Mouse (Mus musculus) limb, embryonic 14.5 days (tissue): ENCODE results near the gene Ucn2. TPM values are rescaled to one million over a fixed set of nuclear protein-coding genes. Genes with fewer than 3 reads are reported as not detected.
A peak's percentile ranks its signal among the peaks of the same experiment; 100 is the strongest.

ENCODE experiments used
- ATAC-seq: fragments of 200-750 bp; cut with Nextera tagmentation; 2 replicates; pipeline ENCODE4 v1.8.0; 2017; ENCODE audit warnings: low read depth, moderate number of reproducible peaks, moderate TSS enrichment; ENCODE audit not compliant: low FRiP score
- DNase-seq: peaks from one replicate; pipeline ENCODE4 v3.0.0-alpha.2; 2015; ENCODE audit warnings: low spot score
- H3K27ac ChIP-seq: fragments of 300-500 bp; sonication (generic); replicated peaks from 2 replicates; pipeline ENCODE4 v1.5.1; 2014; ENCODE audit warnings: low read depth, mild to moderate bottlenecking, low read length, moderate library complexity, mixed read lengths
- H3K27me3 ChIP-seq: fragments of 300-500 bp; sonication (generic); 2 replicates; pipeline ENCODE4 v1.6.1; 2014; ENCODE audit warnings: low read length, mixed read lengths; ENCODE audit not compliant: control insufficient read depth, insufficient read depth
- H3K36me3 ChIP-seq: fragments of 300-500 bp; sonication (generic); 2 replicates; pipeline ENCODE4 v1.6.1; 2014; ENCODE audit warnings: mild to moderate bottlenecking, low read length, moderate library complexity, mixed read lengths; ENCODE audit not compliant: control insufficient read depth, insufficient read depth
- H3K4me1 ChIP-seq: fragments of 300-500 bp; sonication (generic); 2 replicates; pipeline ENCODE4 v1.6.1; 2014; ENCODE audit warnings: antibody characterized with exemption, low read length, mixed read lengths; ENCODE audit not compliant: control insufficient read depth, insufficient read depth
- H3K4me2 ChIP-seq: fragments of 300-500 bp; sonication (generic); replicated peaks from 2 replicates; pipeline ENCODE4 v1.6.1; 2014; ENCODE audit warnings: low read depth, mild to moderate bottlenecking, low read length, moderate library complexity; ENCODE audit not compliant: severe bottlenecking
- H3K4me3 ChIP-seq: fragments of 300-500 bp; sonication (generic); replicated peaks from 2 replicates; pipeline ENCODE4 v1.5.1; 2014; ENCODE audit warnings: low read length
- H3K9ac ChIP-seq: fragments of 300-500 bp; sonication (generic); 2 replicates; pipeline ENCODE4 v1.6.1; 2014; ENCODE audit warnings: mild to moderate bottlenecking, low read depth, low read length, moderate library complexity; ENCODE audit not compliant: severe bottlenecking
- H3K9me3 ChIP-seq: fragments of 300-500 bp; sonication (generic); 2 replicates; pipeline ENCODE4 v1.6.1; 2016; ENCODE audit warnings: low read length; ENCODE audit not compliant: control insufficient read depth
- POLR2A ChIP-seq: fragments of 200-500 bp; IDR thresholded peaks from 2 replicates; pipeline ENCODE4 v1.8.0; 2012; ENCODE audit warnings: inconsistent platforms, mild to moderate bottlenecking, moderate library complexity, borderline replicate concordance; ENCODE audit not compliant: insufficient read depth, insufficient read length; ENCODE audit errors: extremely low read depth
- WGBS: fragments of 180-500 bp; shearing (Covaris S2); extraction: QIAGEN DNeasy Blood & Tissue Kit; methylation state at CpG from one replicate; pipeline ENCODE4 v1.1.7; 2014; 5-methylcytosine and 5-hydroxymethylcytosine counted together
- polyA plus RNA-seq, 2 experiments: library from polyadenylated mRNA; depleted of rRNA in 1 of 2; stranded (reverse) in 1 of 2; unstranded in 1 of 2; fragments of >200 nt; fragmentation: Nextera tagmentation in 1 of 2; extraction: Ambion mirVana in 1 of 2; gene quantifications; 2 replicates each; pipeline versions ENCODE4 v1.2.1 to v1.2.3; 2012 to 2014

Ucn2 gene
- polyA plus RNA-seq, 2 experiments: 1.0 to 6.2 TPM

DNA sequence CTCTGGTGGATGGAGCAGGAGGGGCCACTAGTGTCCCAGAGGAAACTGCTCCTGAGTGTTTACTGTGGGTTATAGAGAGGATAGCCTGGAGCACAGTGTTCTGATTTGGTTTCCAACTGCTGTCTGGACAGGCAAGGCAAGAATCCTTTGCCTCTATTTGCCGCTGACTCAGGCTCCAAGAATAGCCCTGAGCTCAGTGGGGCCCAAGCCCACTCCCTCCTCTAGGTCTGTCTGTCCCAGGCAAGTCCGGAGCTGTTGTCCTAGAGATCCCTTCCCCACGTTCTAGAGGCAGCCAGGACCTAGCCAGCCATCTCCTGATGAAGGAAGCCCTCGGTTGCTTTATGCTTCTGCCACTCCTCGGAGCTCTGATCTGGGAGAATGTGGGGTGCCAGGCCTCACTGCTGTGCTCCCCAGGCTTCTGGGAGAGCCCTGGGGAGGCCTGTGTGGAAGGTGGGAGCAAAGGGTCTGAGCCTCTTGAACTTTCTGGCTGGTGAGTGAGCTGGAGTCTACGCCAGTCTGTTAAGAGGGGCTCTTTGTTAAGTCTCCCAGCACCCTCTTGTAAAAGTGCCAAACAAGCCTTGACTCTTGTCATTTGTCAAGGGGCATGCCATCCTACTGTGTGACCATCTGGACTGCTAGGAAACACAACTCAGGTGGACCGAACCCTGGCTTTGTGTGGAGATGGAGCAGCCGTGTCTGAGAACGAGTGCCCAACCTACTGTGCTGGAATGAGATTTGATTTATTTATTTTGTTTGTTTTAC lies 35.7 kb upstream of the Ucn2 start:
- Histone ChIP-seq H3K4me1 (peaks cover 25% of the 10 kb centered on the region), H3K36me3 (peaks cover 54% of the 10 kb centered on the region), H3K4me3 (no peak overlapping the region), H3K9ac (no peak overlapping the region), H3K27ac (peak overlapping the region; percentile 85), H3K4me2 (no peak overlapping the region), H3K9me3 (no peaks in the 10 kb centered on the region), H3K27me3 (peaks cover 9% of the 10 kb centered on the region; the same call in 1 of the 2 replicates)
- WGBS: 65% methylated on average over 9 of the region's 9 CpGs
- DNase-seq (no peak), ATAC-seq (no peak)
- no peak for TF ChIP-seq POLR2A

DNA sequence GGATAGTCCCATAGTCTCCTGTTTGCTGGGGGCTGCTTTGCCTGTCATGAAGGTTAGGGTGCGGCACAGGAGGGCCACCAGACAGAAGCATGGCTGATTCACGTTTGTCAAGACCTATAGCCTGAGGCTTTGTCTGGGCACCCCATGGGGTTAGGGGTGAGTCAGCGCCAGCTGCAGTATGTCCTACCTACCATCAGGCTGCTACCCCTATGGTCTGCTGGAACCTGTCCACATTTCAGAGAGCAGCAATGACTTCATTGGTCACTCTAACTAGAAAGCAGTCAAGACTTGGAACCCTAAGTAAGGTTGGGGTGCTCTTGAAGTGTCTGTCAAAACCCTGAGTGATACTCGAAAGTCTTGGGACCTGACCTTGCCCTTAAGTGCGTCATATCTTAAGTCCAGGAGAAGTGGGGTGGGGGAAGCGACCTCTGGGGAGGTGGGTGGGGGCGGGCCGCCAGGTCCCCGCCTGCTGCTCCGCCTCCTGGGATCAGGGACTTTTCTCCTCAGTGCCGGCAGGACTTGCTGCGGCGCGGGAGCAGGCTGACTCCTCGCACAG lies 32.7 kb upstream of the Ucn2 start, which contains the start of gene Col7a1:
Col7a1 (plus strand) TSS at position 506 of the 556 bp plus-strand sequence.
- Histone ChIP-seq H3K9me3 (no peaks in the 10 kb centered on the region), H3K9ac (no peak within 1 kb of the TSS; the same call in 1 of the 2 replicates), H3K4me1 (peaks cover 23% of the 10 kb centered on the region), H3K4me3 (peak within 1 kb of the TSS; percentile 21), H3K4me2 (peak within 1 kb of the TSS; percentile 36), H3K27me3 (peaks cover 9% of the 10 kb centered on the region; the same call in 1 of the 2 replicates), H3K36me3 (peaks cover 24% of the 10 kb centered on the region), H3K27ac (no peak within 1 kb of the TSS)
- WGBS: 9% methylated on average over 14 of the region's 15 CpGs
- ATAC-seq (no peak), DNase-seq (no peak)
- no peak for TF ChIP-seq POLR2A

DNA sequence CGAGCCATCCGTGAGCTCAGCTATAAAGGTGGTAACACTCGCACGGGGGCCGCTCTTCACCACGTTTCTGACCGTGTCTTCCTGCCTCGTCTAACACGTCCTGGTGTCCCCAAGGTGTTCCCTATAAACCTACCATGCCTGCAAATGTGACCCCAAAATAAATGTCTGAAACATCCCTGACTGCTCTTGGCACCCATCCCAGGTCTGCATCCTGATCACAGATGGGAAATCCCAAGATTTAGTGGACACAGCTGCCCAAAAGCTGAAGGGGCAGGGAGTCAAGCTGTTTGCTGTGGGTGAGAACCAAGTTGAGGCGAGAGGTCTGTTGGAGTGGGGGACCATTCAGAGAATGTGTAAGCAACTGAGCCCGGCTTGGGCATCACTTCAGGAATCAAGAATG lies 30.6 kb upstream of the Ucn2 start:
- Histone ChIP-seq H3K27ac (no peak overlapping the region), H3K27me3 (peaks cover 9% of the 10 kb centered on the region; the same call in 1 of the 2 replicates), H3K9ac (no peak overlapping the region), H3K4me1 (peaks cover 3% of the 10 kb centered on the region), H3K36me3 (peaks cover 4% of the 10 kb centered on the region), H3K4me3 (no peak overlapping the region), H3K9me3 (no peaks in the 10 kb centered on the region), H3K4me2 (no peak overlapping the region)
- TF ChIP-seq POLR2A: no peak
- DNase-seq (no peak), ATAC-seq (no peak)
- 81% methylated on average over 11 of the region's 11 CpGs for WGBS

DNA sequence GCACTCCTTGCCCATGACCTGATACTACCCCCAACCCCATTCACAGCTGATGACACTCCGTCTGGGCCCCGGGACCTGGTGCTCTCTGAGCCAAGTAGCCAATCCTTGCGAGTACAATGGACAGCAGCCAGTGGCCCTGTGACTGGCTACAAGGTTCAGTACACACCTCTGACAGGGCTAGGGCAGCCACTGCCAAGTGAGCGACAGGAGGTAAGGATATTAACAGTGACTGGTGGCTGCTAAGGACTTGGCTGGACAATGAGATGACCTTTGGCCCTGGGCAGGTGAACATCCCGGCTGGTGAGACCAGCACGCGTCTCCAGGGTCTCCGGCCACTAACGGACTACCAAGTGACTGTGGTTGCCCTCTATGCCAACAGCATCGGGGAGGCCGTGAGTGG lies 30.0 kb upstream of the Ucn2 start:
- H3K4me2 ChIP-seq: no peak overlapping the region
- H3K27ac ChIP-seq: no peak overlapping the region
- no peak overlapping the region for H3K4me3 ChIP-seq
- H3K4me1 ChIP-seq: no peaks in the 10 kb centered on the region
- H3K27me3 ChIP-seq: peaks cover 9% of the 10 kb centered on the region; the same call in 1 of the 2 replicates
- 86% methylated on average over 11 of the region's 11 CpGs for WGBS
- ATAC-seq (no peak), DNase-seq (no peak)
- H3K9me3 ChIP-seq: no peaks in the 10 kb centered on the region
- no peak overlapping the region for H3K9ac ChIP-seq
- TF ChIP-seq POLR2A: no peak
- H3K36me3 ChIP-seq: no peaks in the 10 kb centered on the region

DNA sequence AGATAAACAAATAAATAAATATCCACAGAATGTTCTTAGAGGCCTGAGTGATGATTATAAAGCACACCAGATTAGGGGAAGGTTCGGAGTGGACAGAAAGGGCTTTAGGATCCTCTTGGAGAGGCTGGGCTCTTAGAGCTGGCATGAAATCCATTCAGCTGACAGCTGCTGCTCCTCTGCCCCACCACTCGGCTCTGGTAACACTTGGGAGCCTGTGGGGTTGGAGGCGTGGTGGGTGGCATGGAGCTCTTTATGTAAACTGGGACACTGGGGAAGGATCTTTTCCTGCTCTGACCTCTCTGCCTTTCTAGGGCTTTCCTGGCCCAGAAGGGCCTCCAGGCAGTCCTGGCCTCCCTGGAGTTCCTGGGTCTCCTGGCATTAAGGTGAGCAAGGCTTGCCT lies 22.2 kb upstream of the Ucn2 start:
- no peaks in the 10 kb centered on the region for H3K36me3 ChIP-seq

More for the DNA sequence above, 22.2 kb upstream of the Ucn2 start:
- no peak for DNase-seq
- Histone ChIP-seq H3K27me3 (no peaks in the 10 kb centered on the region), H3K9me3 (no peaks in the 10 kb centered on the region), H3K4me1 (no peaks in the 10 kb centered on the region), H3K9ac (no peak overlapping the region), H3K4me3 (no peak overlapping the region), H3K4me2 (no peak overlapping the region), H3K27ac (no peak overlapping the region)
- TF ChIP-seq POLR2A: no peak
- no peak for ATAC-seq
- WGBS: 77% methylated on average over 3 of the region's 3 CpGs
